Mouse (Mus musculus) urinary bladder, postnatal 25 days (tissue): ENCODE data around the gene Ccdc180.

ENCODE experiments used
- DNase-seq: peaks from one replicate; pipeline ENCODE4 v3.0.0; 2022; ENCODE audit warnings: low spot score

Gene Ccdc180

GRCm38 (mm10) chr4:45911256-45911655 lies 21.2 kb downstream of the Ccdc180 start:
- no peak for DNase-seq

GRCm38 (mm10) chr4:45911876-45912275 lies 21.8 kb downstream of the Ccdc180 start:
- no peak for DNase-seq

GRCm38 (mm10) chr4:45917091-45917490 lies 27.0 kb downstream of the Ccdc180 start:
- DNase-seq, result no peak

GRCm38 (mm10) chr4:45921663-45922435 lies 31.7 kb downstream of the Ccdc180 start:
- DNase-seq, result no peak

GRCm38 (mm10) chr4:45924011-45924410 lies 33.9 kb downstream of the Ccdc180 start:
- DNase-seq, result no peak

- DNase-seq, result no peak
These were observed 38.5 kb downstream of the Ccdc180 start for GRCm38 (mm10) chr4:45928561-45928960.

- peak; percentile 68 for DNase-seq
These were observed 51.5 kb downstream of the Ccdc180 start for GRCm38 (mm10) chr4:45941628-45942044.

- no peak for DNase-seq
These were observed 57.6 kb downstream of the Ccdc180 start for GRCm38 (mm10) chr4:45947729-45948128.

- no peak for DNase-seq
These were observed 59.2 kb downstream of the Ccdc180 start for GRCm38 (mm10) chr4:45949109-45949848.

GRCm38 (mm10) chr4:45951830-45952229 lies 61.7 kb downstream of the Ccdc180 start:
- no peak for DNase-seq

GRCm38 (mm10) chr4:45953025-45953919 lies 63.2 kb downstream of the Ccdc180 start:
- DNase-seq, result no peak

GRCm38 (mm10) chr4:45955235-45955634 lies 65.1 kb downstream of the Ccdc180 start:
- DNase-seq, result no peak

- DNase-seq, result no peak
These were observed 66.0 kb downstream of the Ccdc180 start for GRCm38 (mm10) chr4:45956131-45956530.

GRCm38 (mm10) chr4:45956706-45957105 lies 66.6 kb downstream of the Ccdc180 start:
- DNase-seq, result no peak

- peak; percentile 58 for DNase-seq
These were observed 74.8 kb downstream of the Ccdc180 start, which contains the start of gene Tdrd7 for GRCm38 (mm10) chr4:45964771-45965439. Gene Tdrd7, plus strand, starts transcription at chr4:45965334.

- peak; percentile 49 for DNase-seq
These were observed 75.8 kb downstream of the Ccdc180 start for GRCm38 (mm10) chr4:45965737-45966447.

- no peak for DNase-seq
These were observed 76.6 kb downstream of the Ccdc180 start for GRCm38 (mm10) chr4:45966716-45967115.

- no peak for DNase-seq
These were observed 77.6 kb downstream of the Ccdc180 start for GRCm38 (mm10) chr4:45967479-45968341.

- DNase-seq, result no peak
These were observed 78.9 kb downstream of the Ccdc180 start for GRCm38 (mm10) chr4:45969051-45969450.

- DNase-seq, result no peak
These were observed 80.0 kb downstream of the Ccdc180 start for GRCm38 (mm10) chr4:45970048-45970560.
